Mouse (Mus musculus): Measurements from ENCODE around the gene Rps16. TPM values are rescaled to one million over a fixed set of nuclear protein-coding genes. Genes with fewer than 3 reads are reported as not detected.
"Not testable (repeated sequence)": the region's sequence is repeated elsewhere in the genome, so short reads cannot be mapped to it uniquely, and the experiment has no call there.

Rps16 gene
- total RNA-seq, 2 experiments from 2014 or later = 132 to 892 TPM

DNA sequence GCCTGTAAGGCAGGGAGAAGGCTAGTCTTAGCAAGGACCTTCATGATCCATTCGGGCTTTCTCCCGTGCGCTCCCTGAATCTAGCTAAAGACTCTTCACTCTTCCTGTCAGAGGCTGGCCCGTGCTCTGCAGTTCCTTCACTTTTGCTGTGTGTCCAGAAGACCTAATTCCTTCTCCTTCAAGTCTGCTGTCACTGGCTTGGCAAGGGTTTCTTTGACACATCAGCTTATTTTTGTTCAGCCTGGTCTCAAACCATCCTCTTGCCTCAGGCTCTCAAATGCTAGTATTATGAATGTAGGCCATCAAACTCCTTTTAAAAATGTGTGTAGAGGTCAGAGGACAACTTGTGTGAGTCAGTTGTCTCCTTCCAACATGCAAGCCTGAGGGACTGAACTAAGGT is 33.2 kb downstream of the Rps16 start:
- no peak for ATAC-seq (replicated peaks; ENCODE audit: low FRiP score, poor library complexity, severe bottlenecking)

DNA sequence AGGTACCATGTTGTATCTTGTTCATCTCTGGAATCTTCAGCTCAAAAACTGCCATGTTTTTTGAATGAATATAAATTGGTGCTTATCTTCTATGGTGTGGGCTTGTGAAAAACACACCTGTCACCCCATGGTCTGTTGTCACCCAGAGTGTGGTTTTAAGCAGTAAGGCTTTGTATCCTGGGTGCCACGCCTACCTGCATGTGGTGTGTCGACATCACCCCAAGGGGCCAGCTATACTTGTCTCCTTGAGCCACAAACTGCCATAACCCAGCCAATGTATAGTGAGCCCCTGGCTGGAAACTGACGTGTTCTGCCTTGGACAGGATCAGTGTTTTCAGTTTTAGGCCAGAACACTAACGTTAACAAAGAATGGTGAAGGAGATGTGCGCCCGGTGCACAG is 33.7 kb downstream of the Rps16 start:
- no peak for ATAC-seq (replicated peaks; ENCODE audit: low FRiP score, poor library complexity, severe bottlenecking)

DNA sequence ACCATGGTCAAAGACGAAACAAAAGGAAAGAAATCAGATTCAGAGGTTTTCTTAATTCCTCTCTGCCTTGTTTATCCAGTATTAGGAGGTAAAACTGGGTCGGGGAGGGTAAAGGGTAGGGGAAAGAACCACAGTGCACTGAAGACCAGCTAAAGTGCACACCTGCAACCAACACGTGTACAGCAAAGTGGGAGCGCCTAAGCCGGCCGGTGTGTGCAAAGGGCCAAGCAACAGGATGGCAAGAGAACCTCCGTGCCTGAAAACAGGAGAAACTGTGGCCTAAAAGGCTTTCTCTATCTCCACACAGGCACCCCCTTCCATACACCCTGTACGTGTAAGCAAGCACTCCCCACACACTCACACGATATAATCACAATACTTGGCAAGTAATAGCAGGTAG is 34.7 kb downstream of the Rps16 start:
- ATAC-seq (replicated peaks; ENCODE audit: low FRiP score, poor library complexity, severe bottlenecking) = no peak

DNA sequence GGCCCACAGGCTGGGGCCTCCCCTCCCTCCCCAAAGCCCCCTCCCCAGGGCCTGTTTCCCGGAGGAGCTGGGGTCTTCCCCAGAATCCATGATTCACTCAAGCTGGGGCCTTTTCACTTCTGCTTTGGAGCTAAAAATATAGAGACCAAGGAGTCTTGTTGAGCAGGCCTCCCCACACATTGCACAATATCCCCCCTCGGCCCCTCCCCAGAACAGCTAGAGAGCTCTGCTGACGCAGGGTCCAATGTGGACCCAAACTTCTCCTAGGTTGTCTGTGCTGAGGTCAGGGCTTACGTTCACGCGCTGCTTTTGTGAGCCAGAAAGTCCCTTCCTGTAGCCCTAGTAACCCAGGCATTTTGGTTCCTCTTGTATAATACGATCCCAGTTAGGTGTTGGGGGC is 35.6 kb downstream of the Rps16 start:
- ATAC-seq (replicated peaks; ENCODE audit: low FRiP score, poor library complexity, severe bottlenecking) = no peak

DNA sequence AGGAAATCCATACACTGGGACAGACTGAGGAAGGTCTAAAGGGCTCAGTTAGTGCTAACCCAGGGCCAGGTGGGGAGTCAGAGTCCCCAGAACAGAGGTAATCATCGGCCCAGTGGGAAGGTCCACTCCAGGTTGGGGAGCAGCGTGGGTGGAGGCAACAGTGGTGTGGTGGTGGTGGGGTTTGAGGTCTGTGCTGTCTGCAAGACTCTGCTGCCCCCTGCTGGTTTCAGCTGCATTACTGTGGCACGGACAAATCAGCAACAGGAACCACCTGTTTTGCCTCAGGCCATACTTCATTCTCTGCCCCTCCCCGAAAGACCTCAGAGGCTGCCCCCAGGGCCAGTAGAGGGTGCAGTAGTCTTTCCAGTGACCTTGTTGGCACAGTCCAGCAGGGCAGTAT is 36.0 kb downstream of the Rps16 start:
- ATAC-seq (replicated peaks; ENCODE audit: low FRiP score, poor library complexity, severe bottlenecking) = peak; percentile 73

DNA sequence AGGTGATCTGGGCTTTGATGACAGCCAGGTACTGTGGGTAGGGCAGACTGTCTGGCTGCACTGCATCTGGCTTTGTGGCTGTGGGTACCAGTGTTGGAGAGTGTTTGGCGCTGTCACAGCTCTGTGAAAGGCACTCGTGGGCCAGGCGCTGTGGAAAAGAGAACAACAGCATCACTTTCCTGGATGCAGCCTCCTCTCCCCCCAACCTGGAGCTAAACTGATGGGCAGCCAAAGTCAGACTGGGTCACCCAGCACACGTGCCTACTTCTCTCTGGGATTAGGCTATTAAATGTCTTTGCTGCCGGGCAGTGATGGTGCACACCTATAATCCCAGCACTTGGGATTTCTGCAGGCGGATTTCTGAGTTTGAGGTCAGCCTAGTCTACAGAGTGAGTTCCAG is 36.4 kb downstream of the Rps16 start:
- ATAC-seq (replicated peaks; ENCODE audit: low FRiP score, poor library complexity, severe bottlenecking) = 0 out of 2 replicates have a peak, but pooled peaks have one; percentile 4

DNA sequence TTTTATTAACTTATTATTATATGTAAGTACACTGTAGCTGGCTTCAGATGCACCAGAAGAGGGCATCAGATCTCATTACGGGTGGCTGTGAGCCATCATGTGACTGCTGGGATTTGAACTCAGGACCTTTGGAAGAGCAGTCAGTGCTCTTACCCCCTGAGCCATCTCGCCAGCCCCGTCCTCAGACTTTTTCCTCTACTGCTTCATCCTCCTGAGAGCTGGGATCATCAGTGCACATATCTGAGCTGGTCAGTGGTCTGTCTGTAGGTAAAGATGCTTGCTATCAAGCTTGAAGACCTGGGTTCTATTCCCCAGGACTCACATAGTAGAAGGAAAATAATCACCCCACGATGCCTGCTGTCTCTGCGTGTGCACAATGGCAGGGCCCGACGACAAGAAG is 36.9 kb downstream of the Rps16 start:
- not testable (repeated sequence) for ATAC-seq (replicated peaks; ENCODE audit: low FRiP score, poor library complexity, severe bottlenecking)

DNA sequence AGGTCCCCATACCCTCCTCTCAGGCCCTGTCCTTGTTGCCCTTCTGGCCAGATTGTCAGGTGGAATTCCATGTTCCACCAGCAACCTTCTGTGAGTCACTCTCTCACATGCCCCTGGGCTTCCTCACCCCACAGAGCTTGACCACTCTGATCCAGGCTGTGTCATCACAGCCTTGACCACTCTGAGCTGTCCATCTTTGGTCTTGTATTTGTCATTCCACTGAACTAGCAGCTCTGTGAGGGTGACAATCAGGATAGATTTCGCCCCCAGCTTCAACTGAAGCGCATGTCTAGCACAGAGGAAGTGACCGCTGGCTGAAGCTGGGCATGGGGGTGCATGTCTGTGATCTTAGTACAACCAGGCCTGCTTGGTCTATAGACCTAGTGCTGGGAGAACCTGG is 39.9 kb downstream of the Rps16 start:
- ATAC-seq (replicated peaks; ENCODE audit: low FRiP score, poor library complexity, severe bottlenecking) = no peak

DNA sequence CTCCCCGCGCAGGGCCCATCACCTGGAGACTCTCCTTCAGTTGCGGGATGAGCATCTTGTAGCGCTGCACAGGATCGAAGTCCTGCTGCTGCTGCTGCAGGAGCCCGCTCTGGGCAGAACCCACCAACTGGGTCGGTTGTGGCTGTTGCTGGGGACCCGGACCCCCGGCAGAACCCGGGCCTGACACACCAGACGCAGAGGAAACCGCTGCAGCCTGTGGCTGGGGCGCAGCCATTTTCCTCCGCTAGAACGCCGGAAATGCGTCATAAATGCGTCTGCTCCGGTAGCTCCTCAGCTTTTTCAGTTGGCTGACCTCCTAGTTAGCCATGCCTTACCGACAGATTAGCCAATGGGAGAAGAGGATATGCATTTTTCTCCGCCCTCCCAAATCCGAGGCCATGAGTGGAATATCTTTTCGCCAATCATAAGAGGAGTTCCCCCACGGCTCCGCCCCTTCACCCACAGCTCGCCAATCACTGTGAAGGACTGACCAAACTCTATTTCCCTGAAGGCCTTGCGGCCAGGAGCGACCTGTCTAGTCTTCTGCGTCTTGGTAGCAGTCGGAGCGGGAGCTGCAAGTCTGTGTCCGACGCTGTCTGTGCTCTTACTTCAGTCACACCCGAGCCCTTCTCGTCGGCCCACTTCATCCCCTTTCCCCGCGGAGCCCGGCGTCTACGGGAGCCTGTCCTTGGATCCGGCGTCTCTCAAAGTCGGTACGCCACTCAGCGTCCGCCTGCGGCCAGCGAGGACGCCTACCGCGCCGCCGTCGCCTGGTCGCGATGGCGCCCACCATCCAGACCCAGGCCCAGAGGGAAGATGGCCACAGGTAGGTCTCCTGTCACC is 42.2 kb downstream of the Rps16 start, which contains the start of the genes Med29 and Paf1:
Med29 (minus strand) TSS at position 280 of the 843 bp plus-strand sequence.
Paf1 (plus strand) TSS at position 523 of the 843 bp plus-strand sequence.
- peak; percentile 99 for ATAC-seq (replicated peaks; ENCODE audit: low FRiP score, poor library complexity, severe bottlenecking)

DNA sequence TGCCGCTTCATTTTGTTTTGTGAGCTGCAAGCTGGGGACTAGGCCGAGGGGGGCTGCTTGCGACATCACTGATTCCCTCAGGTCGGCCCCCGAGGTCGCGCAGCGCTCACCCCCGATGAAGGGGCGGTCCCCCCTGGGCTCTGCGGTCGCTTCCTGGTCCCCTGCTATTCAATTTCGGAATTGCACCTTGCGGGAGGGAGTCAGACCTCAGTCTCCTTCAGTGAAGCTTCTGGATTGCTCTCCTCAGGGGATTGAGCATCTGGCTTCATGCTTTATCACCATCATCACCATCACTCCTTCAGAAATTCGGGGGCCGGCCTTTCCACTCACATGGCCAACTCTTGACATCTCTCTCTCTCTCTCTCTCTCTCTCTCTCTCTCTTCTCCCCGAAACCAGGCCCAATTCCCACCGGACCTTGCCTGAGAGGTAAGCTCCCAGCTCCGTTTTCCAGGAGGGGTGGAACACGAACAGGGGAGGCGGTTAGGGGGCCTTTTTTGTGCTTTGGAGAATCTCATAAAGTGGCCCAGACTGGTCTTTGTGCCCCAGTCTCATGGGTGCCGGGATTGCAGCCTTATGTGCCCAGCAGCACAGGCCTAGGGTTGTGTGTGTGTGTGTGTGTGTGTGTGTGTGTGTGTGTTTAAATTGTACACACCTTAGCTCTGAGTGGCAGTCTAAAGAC is 43.0 kb downstream of the Rps16 start:
- ATAC-seq (replicated peaks; ENCODE audit: low FRiP score, poor library complexity, severe bottlenecking) = no peak

DNA sequence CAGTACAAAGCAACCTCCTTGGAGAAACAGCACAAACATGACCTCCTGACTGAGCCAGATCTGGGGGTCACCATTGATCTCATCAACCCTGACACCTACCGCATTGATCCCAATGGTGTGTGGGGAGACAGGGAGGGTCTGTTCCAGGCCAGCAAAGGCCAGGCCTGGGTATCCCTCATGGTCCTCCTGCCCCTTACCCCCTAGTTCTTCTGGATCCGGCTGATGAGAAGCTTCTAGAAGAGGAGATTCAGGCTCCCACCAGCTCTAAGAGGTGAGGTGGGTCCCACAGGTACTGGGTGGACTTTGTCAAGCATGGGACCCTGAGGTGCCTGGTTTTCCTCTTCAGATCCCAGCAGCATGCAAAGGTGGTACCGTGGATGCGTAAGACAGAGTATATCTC is 45.0 kb downstream of the Rps16 start:
- no peak for ATAC-seq (replicated peaks; ENCODE audit: low FRiP score, poor library complexity, severe bottlenecking)

DNA sequence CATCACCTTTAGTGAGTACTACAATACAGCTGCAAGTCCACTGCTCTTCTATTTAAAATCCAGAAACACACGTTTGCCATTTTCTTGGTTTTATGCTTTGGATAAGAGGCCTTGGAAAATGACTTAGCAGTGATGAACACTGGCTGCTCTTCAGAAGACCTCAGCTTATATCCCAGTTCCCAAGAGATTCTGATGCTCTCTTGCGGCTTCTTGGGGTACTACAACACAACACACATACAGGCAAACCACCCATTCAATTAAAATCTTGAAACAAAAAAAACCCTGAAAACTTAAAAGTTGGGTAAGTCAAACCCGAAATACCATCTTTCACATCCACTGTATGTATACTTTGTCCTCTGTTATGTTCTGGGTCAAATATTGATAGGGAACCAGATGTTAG is 47.5 kb downstream of the Rps16 start:
- no peak for ATAC-seq (replicated peaks; ENCODE audit: low FRiP score, poor library complexity, severe bottlenecking)

DNA sequence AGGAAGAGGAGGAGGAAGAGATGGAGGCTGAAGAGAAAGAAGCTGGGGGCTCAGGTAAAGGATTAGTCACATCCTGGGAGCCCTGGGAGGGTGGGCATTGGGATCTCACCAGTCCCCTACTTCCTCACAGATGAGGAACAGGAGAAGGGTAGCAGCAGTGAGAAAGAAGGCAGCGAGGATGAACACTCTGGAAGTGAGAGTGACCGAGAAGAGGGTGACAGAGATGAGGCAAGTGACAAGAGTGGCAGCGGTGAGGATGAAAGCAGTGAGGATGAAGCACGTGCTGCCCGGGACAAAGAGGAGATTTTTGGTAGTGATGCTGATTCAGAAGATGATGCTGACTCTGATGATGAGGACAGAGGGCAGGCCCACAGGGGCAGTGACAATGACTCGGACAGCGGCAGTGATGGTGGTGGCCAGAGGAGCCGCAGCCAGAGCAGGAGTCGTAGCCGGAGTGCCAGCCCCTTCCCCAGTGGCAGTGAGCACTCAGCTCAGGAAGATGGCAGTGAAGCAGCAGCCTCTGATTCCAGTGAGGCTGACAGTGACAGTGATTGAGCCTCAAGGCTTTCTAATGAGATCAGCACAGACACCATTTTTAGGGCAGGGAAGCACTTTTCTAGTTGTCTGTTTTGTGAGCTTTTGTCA is 48.4 kb downstream of the Rps16 start:
- no peak for ATAC-seq (replicated peaks; ENCODE audit: low FRiP score, poor library complexity, severe bottlenecking)

DNA sequence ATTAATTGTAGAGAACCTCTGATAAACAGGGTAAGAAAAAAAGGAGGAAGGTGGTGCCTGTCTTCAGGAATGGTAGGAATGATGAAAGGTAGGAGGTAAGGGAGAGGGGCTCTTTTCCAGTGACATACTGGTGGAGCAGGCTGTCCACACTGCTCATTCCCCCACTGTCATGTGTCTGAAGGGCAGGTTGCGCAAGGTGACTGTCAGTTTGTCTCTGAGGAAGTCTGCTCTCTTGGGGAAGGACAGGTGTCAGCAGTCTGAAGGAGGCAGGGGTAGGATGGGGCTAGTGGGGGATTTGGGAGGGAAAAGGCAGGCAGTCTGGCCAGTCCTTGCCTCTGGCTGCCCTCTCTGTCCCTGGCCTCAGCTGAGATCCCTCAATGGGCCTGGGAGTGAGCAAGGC is 50.6 kb downstream of the Rps16 start:
- no peak for ATAC-seq (replicated peaks; ENCODE audit: low FRiP score, poor library complexity, severe bottlenecking)

DNA sequence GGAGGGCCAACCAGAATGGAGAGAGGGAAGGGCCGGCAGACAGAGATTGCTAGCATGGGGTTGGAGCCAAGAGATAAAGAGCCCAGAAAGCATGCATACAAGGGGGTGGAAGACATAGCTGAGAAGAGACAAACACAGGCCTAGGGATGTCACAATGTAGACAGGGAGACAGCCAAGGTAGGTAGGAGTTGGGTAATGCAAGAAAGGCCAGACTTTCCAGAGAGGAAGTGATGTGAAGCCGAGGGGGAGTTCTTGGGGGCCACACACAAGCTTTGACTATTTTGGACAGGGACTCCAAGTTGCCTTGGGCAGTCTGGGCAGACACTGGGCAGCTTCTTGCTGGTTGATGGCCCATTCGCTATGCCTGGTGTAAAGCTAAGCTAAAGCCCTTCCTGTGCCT is 51.5 kb downstream of the Rps16 start:
- no peak for ATAC-seq (replicated peaks; ENCODE audit: low FRiP score, poor library complexity, severe bottlenecking)

Other genes with a start within 250 kb of the Rps16 start
- gene 9530053A07Rik, start 221.2 kb upstream of the Rps16 start, total RNA-seq (2015; ENCODE audit: low replicate concordance) = not detected in 2 replicates
- not detected in 2 replicates for gene 9530053A07Rik, start 221.2 kb upstream of the Rps16 start, total RNA-seq (2017; ENCODE audit: low replicate concordance)
- 18.4 and 40.4 TPM in 2 replicates for gene Fbl, start 180.9 kb upstream of the Rps16 start, total RNA-seq (2015; ENCODE audit: low replicate concordance)
- 15.7 and 17.5 TPM in 2 replicates for gene Fbl, start 180.9 kb upstream of the Rps16 start, total RNA-seq (2017; ENCODE audit: low replicate concordance)
- gene Dyrk1b, start 171.2 kb upstream of the Rps16 start, total RNA-seq (2015; ENCODE audit: low replicate concordance) = 7.5 and 10.1 TPM in 2 replicates
- 8.4 and 12.5 TPM in 2 replicates for gene Dyrk1b, start 171.2 kb upstream of the Rps16 start, total RNA-seq (2017; ENCODE audit: low replicate concordance)
- gene Eid2, start 82.8 kb upstream of the Rps16 start, total RNA-seq (2015; ENCODE audit: low replicate concordance) = 10.1 TPM in 1 of 2 replicates, not detected in the other
- 3.3 TPM in 1 of 2 replicates, not detected in the other for gene Eid2, start 82.8 kb upstream of the Rps16 start, total RNA-seq (2017; ENCODE audit: low replicate concordance)
- gene Eid2b, start 72.9 kb upstream of the Rps16 start, total RNA-seq (2015; ENCODE audit: low replicate concordance) = 5.4 TPM in 1 of 2 replicates, not detected in the other
- 2.1 TPM in 1 of 2 replicates, not detected in the other for gene Eid2b, start 72.9 kb upstream of the Rps16 start, total RNA-seq (2017; ENCODE audit: low replicate concordance)
- gene Selenov, start 59.5 kb upstream of the Rps16 start, total RNA-seq (2015; ENCODE audit: low replicate concordance) = not detected in 2 replicates
- gene Selenov, start 59.5 kb upstream of the Rps16 start, total RNA-seq (2017; ENCODE audit: low replicate concordance) = not detected in 2 replicates
- gene Dll3, start 48.4 kb upstream of the Rps16 start, total RNA-seq (2015; ENCODE audit: low replicate concordance) = not detected in 2 replicates
- not detected in 2 replicates for gene Dll3, start 48.4 kb upstream of the Rps16 start, total RNA-seq (2017; ENCODE audit: low replicate concordance)
- gene Timm50, start 38.6 kb upstream of the Rps16 start, total RNA-seq (2015; ENCODE audit: low replicate concordance) = 15.9 and 16.3 TPM in 2 replicates
- 7.8 and 12.7 TPM in 2 replicates for gene Timm50, start 38.6 kb upstream of the Rps16 start, total RNA-seq (2017; ENCODE audit: low replicate concordance)
- 33.5 and 37.8 TPM in 2 replicates for gene Supt5, start 11.9 kb upstream of the Rps16 start, total RNA-seq (2015; ENCODE audit: low replicate concordance)
- 34.3 and 43.0 TPM in 2 replicates for gene Supt5, start 11.9 kb upstream of the Rps16 start, total RNA-seq (2017; ENCODE audit: low replicate concordance)
- gene Plekhg2, start 21.9 kb downstream of the Rps16 start, total RNA-seq (2015; ENCODE audit: low replicate concordance) = 2.1 and 5.8 TPM in 2 replicates
- gene Plekhg2, start 21.9 kb downstream of the Rps16 start, total RNA-seq (2017; ENCODE audit: low replicate concordance) = 1.0 and 3.1 TPM in 2 replicates
- gene Zfp36, start 29.6 kb downstream of the Rps16 start, total RNA-seq (2015; ENCODE audit: low replicate concordance) = 39.8 and 50.5 TPM in 2 replicates
- gene Zfp36, start 29.6 kb downstream of the Rps16 start, total RNA-seq (2017; ENCODE audit: low replicate concordance) = 3.9 and 6.4 TPM in 2 replicates
- gene Med29, start 42.1 kb downstream of the Rps16 start, total RNA-seq (2015; ENCODE audit: low replicate concordance) = 0.84 and 13.0 TPM in 2 replicates
- gene Med29, start 42.1 kb downstream of the Rps16 start, total RNA-seq (2017; ENCODE audit: low replicate concordance) = 2.6 and 4.4 TPM in 2 replicates
- gene Paf1, start 42.3 kb downstream of the Rps16 start, total RNA-seq (2015; ENCODE audit: low replicate concordance) = 21.4 and 56.6 TPM in 2 replicates
- 32.5 and 42.5 TPM in 2 replicates for gene Paf1, start 42.3 kb downstream of the Rps16 start, total RNA-seq (2017; ENCODE audit: low replicate concordance)
- 79.3 and 117 TPM in 2 replicates for gene Gmfg, start 86.8 kb downstream of the Rps16 start, total RNA-seq (2015; ENCODE audit: low replicate concordance)
- gene Gmfg, start 86.8 kb downstream of the Rps16 start, total RNA-seq (2017; ENCODE audit: low replicate concordance) = 55.6 and 119 TPM in 2 replicates
- gene Lrfn1, start 101.3 kb downstream of the Rps16 start, total RNA-seq (2015; ENCODE audit: low replicate concordance) = 0.84 TPM in 1 of 2 replicates, not detected in the other
- gene Lrfn1, start 101.3 kb downstream of the Rps16 start, total RNA-seq (2017; ENCODE audit: low replicate concordance) = not detected in 2 replicates
- not detected in 2 replicates for gene Ifnl2, start 159.8 kb downstream of the Rps16 start, total RNA-seq (2015; ENCODE audit: low replicate concordance)
- not detected in 2 replicates for gene Ifnl2, start 159.8 kb downstream of the Rps16 start, total RNA-seq (2017; ENCODE audit: low replicate concordance)
- not detected in 2 replicates for gene Ifnl3, start 172.2 kb downstream of the Rps16 start, total RNA-seq (2015; ENCODE audit: low replicate concordance)
- not detected in 2 replicates for gene Ifnl3, start 172.2 kb downstream of the Rps16 start, total RNA-seq (2017; ENCODE audit: low replicate concordance)
- not detected in 2 replicates for gene Sycn, start 190.2 kb downstream of the Rps16 start, total RNA-seq (2015; ENCODE audit: low replicate concordance)
- not detected in 2 replicates for gene Sycn, start 190.2 kb downstream of the Rps16 start, total RNA-seq (2017; ENCODE audit: low replicate concordance)
- not detected in 2 replicates for gene Nccrp1, start 196.6 kb downstream of the Rps16 start, total RNA-seq (2015; ENCODE audit: low replicate concordance)
- not detected in 2 replicates for gene Nccrp1, start 196.6 kb downstream of the Rps16 start, total RNA-seq (2017; ENCODE audit: low replicate concordance)
- gene Samd4b, start 247.5 kb downstream of the Rps16 start, total RNA-seq (2015; ENCODE audit: low replicate concordance) = 15.9 and 29.6 TPM in 2 replicates
- 8.0 and 20.2 TPM in 2 replicates for gene Samd4b, start 247.5 kb downstream of the Rps16 start, total RNA-seq (2017; ENCODE audit: low replicate concordance)
- gene Pak4, start 247.5 kb downstream of the Rps16 start, total RNA-seq (2015; ENCODE audit: low replicate concordance) = 7.6 and 9.6 TPM in 2 replicates
- 2.1 and 5.9 TPM in 2 replicates for gene Pak4, start 247.5 kb downstream of the Rps16 start, total RNA-seq (2017; ENCODE audit: low replicate concordance)

All from erythroid progenitor cell, adult 5-6 weeks (primary cell).